ENCODE assay signal across 28 mouse cellular contexts in the genomic region with DNA sequence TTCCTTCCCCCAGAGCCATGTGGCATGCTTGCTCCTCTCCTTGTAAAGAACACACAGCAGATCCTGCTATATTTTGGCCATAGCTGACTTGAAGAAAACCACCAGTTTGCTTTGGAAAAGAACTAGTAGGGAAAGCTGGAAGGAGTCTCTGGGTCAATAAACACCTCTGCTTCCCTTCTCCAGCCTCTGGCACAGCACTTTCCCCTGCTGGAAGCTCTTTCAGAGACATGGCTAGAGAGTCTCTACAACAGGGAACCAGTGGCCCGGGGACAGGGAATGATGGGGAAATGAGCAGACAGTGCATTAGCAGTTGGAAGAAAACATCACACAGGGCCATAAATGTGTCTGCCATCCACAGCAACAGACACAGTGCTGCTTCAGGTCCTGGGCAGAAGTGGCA.
A peak's percentile ranks its signal among the peaks of the same experiment; 100 is the strongest.
DNase-seq lines count a peak whose midpoint lies in the region; ATAC-seq and TF ChIP-seq lines count a peak whose summit lies in the region.
"Had no signal": no experiment of that assay in that cellular context is flagged by ENCODE, and none has a peak within 500 bp of the region (broad histone marks: within the 10 kb centered on the region; RNA-seq: fewer than 3 reads in every experiment).

No protein-coding gene starts in this region.

- H3K9me3 ChIP-seq in heart, embryonic 10.5 days = no peaks in the 10 kb centered on the region
- H3K9me3 ChIP-seq in kidney, embryonic 14.5 days (ENCODE audit: control insufficient read depth, low read length) = no peaks in the 10 kb centered on the region
- no peaks in the 10 kb centered on the region for H3K9me3 ChIP-seq in megakaryocyte, embryonic 14.5 days
- H3K9me3 ChIP-seq in heart, postnatal 0 days (replicated peaks; ENCODE audit: control insufficient read depth, low read length) = no peaks in the 10 kb centered on the region
- H3K9me3 ChIP-seq: forebrain, embryonic 12.5 days; hindbrain, embryonic 12.5 days; intestine, embryonic 15.5 days; limb, embryonic 12.5 days; liver, embryonic 12.5 days; midbrain, embryonic 12.5 days; neural tube, embryonic 13.5 days had no signal

- WGBS in heart, embryonic 10.5 days = 60% methylated on average over 1 of the region's 1 CpGs
- WGBS in kidney, adult 2 months = 60% methylated on average over 1 of the region's 1 CpGs
- 30% methylated on average over 1 of the region's 1 CpGs for WGBS in kidney, embryonic 14.5 days
- 44% methylated on average over 1 of the region's 1 CpGs for WGBS in heart, postnatal 0 days

- no peak for TF ChIP-seq CTCF in kidney, adult 2 months (conservative IDR thresholded peaks at IDR 0.05; ENCODE audit: insufficient read depth, insufficient read length, low read depth, low read length)
- TF ChIP-seq CTCF in heart, postnatal 0 days (IDR thresholded peaks at IDR 0.05; ENCODE audit: low read depth) = no peak

- H3K27ac ChIP-seq in heart, embryonic 10.5 days = peak overlapping the region; percentile 80
- H3K27ac ChIP-seq in kidney, adult 2 months (ENCODE audit: insufficient read depth, low read depth, low read length) = peak overlapping the region; percentile 19; the same call in 1 of the 2 replicates
- no peak overlapping the region for H3K27ac ChIP-seq in kidney, embryonic 14.5 days (ENCODE audit: low read depth, low read length)
- H3K27ac ChIP-seq in heart, postnatal 0 days (ENCODE audit: low read depth) = peak overlapping the region; percentile 3; the same call in 1 of the 2 replicates
- H3K27ac ChIP-seq: forebrain, embryonic 12.5 days; hindbrain, embryonic 12.5 days; hindbrain, postnatal 0 days; intestine, embryonic 15.5 days; limb, embryonic 12.5 days; liver, embryonic 12.5 days; neural tube, embryonic 13.5 days had no signal

- TF ChIP-seq POLR2A in kidney, adult 2 months (IDR thresholded peaks at IDR 0.05; ENCODE audit: low read depth, low read length) = no peak

- no peaks in the 10 kb centered on the region for H3K36me3 ChIP-seq in heart, embryonic 10.5 days
- no peaks in the 10 kb centered on the region for H3K36me3 ChIP-seq in kidney, adult 2 months (ENCODE audit: control insufficient read depth, insufficient read depth, low read length)
- 0 out of 2 replicates have a peak, but pooled peaks cover 3% of the 10 kb centered on the region for H3K36me3 ChIP-seq in kidney, embryonic 14.5 days (ENCODE audit: control insufficient read depth, insufficient read depth, low read length)
- peaks cover 13% of the 10 kb centered on the region for H3K36me3 ChIP-seq in megakaryocyte, embryonic 14.5 days (replicated peaks; ENCODE audit: low read length)
- no peaks in the 10 kb centered on the region for H3K36me3 ChIP-seq in heart, postnatal 0 days (replicated peaks; ENCODE audit: control insufficient read depth, insufficient read depth, low read length)
- H3K36me3 ChIP-seq: hindbrain, embryonic 12.5 days; intestine, embryonic 15.5 days; limb, embryonic 12.5 days; midbrain, embryonic 12.5 days; neural tube, embryonic 13.5 days had no signal

- no peak overlapping the region for H3K4me3 ChIP-seq in heart, embryonic 10.5 days
- no peak overlapping the region for H3K4me3 ChIP-seq in kidney, adult 2 months (ENCODE audit: insufficient read depth, low read depth, low read length)
- H3K4me3 ChIP-seq in kidney, embryonic 14.5 days (ENCODE audit: low read length) = no peak overlapping the region
- H3K4me3 ChIP-seq in megakaryocyte, embryonic 14.5 days (replicated peaks) = peak overlapping the region; percentile 83
- no peak overlapping the region for H3K4me3 ChIP-seq in heart, postnatal 0 days (ENCODE audit: low read depth, low read length)
- H3K4me3 ChIP-seq: erythroblast, embryonic 14.5 days; forebrain, embryonic 12.5 days; hindbrain, embryonic 12.5 days; intestine, embryonic 15.5 days; limb, embryonic 12.5 days; liver, embryonic 12.5 days; midbrain, embryonic 12.5 days; neural tube, embryonic 13.5 days had no signal

- H3K4me1 ChIP-seq in heart, embryonic 10.5 days = peaks cover 92% of the 10 kb centered on the region
- H3K4me1 ChIP-seq in kidney, adult 2 months (ENCODE audit: control insufficient read depth, insufficient read depth, low read length) = peaks cover 67% of the 10 kb centered on the region
- H3K4me1 ChIP-seq in kidney, embryonic 14.5 days (ENCODE audit: control insufficient read depth, insufficient read depth, low read length) = peaks cover 80% of the 10 kb centered on the region
- H3K4me1 ChIP-seq in megakaryocyte, embryonic 14.5 days = peaks cover 86% of the 10 kb centered on the region
- H3K4me1 ChIP-seq in heart, postnatal 0 days (ENCODE audit: control insufficient read depth, insufficient read depth) = peaks cover 75% of the 10 kb centered on the region

- H3K9ac ChIP-seq in kidney, embryonic 14.5 days (ENCODE audit: low read depth, low read length) = no peak overlapping the region
- no peak overlapping the region; the same call in 1 of the 2 replicates for H3K9ac ChIP-seq in heart, postnatal 0 days (replicated peaks; ENCODE audit: low read depth, low read length)
- H3K9ac ChIP-seq: forebrain, embryonic 12.5 days; forebrain, postnatal 0 days; hindbrain, embryonic 12.5 days; intestine, embryonic 15.5 days; limb, embryonic 12.5 days; liver, embryonic 12.5 days; midbrain, embryonic 12.5 days; neural tube, embryonic 13.5 days had no signal

- DNase-seq in heart, embryonic 10.5 days (ENCODE audit: low spot score) = no peak
- no peak for DNase-seq in heart, postnatal 4 days
- no peak for DNase-seq in kidney, adult 2 months
- no peak for DNase-seq in heart, postnatal 0 days (ENCODE audit: low spot score)
- no peak for DNase-seq in cerebellum, adult 9-11 months
- DNase-seq: adrenal gland, postnatal 14 days; cerebellum, adult 11 months; cerebellum, postnatal 10 days; forebrain, postnatal 0 days; gastrocnemius, postnatal 14 days; kidney, adult 9 months; kidney, postnatal 25 days; lung, adult 18-20 months; lung, postnatal 10 days; right cerebral cortex, postnatal 4 days had no signal

- H3K4me2 ChIP-seq in kidney, embryonic 14.5 days (replicated peaks; ENCODE audit: low read depth, low read length) = no peak overlapping the region
- H3K4me2 ChIP-seq in heart, postnatal 0 days (ENCODE audit: low read depth, low read length) = no peak overlapping the region
- H3K4me2 ChIP-seq: forebrain, embryonic 12.5 days; hindbrain, embryonic 12.5 days; intestine, embryonic 15.5 days; limb, embryonic 12.5 days; liver, embryonic 12.5 days; midbrain, embryonic 12.5 days; neural tube, embryonic 13.5 days had no signal

- no peak for TF ChIP-seq EP300 in heart, postnatal 0 days (IDR thresholded peaks at IDR 0.05; ENCODE audit: low read depth)

- ATAC-seq in kidney, embryonic 14.5 days (ENCODE audit: low FRiP score, low TSS enrichment) = no peak
- ATAC-seq in megakaryocyte, adult 5-6 weeks (ENCODE audit: poor library complexity, severe bottlenecking) = no peak
- no peak for ATAC-seq in heart, postnatal 0 days (ENCODE audit: insufficient read depth, low read depth)
- ATAC-seq: CD4-positive, CD25-positive, alpha-beta regulatory T cell, adult 4 months; forebrain, postnatal 0 days; hindbrain, postnatal 0 days; intestine, embryonic 15.5 days; liver, embryonic 12.5 days had no signal

- no peaks in the 10 kb centered on the region for H3K27me3 ChIP-seq in heart, embryonic 10.5 days (ENCODE audit: insufficient read depth, poor library complexity, severe bottlenecking)
- no peaks in the 10 kb centered on the region for H3K27me3 ChIP-seq in kidney, adult 2 months (replicated peaks; ENCODE audit: control insufficient read depth, insufficient read depth, low read length)
- no peaks in the 10 kb centered on the region for H3K27me3 ChIP-seq in kidney, embryonic 14.5 days (ENCODE audit: control insufficient read depth, insufficient read depth, low read length)
- H3K27me3 ChIP-seq in megakaryocyte, embryonic 14.5 days (replicated peaks) = no peaks in the 10 kb centered on the region
- H3K27me3 ChIP-seq in heart, postnatal 0 days (ENCODE audit: control insufficient read depth, insufficient read depth, low read length) = no peaks in the 10 kb centered on the region
- H3K27me3 ChIP-seq: forebrain, embryonic 12.5 days; hindbrain, embryonic 12.5 days; intestine, embryonic 15.5 days; limb, embryonic 12.5 days; liver, embryonic 12.5 days; midbrain, embryonic 12.5 days; neural tube, embryonic 13.5 days had no signal
